Mouse (Mus musculus) mature B cell (primary cell): ENCODE data around the gene Fam214a.

Experiments
- in situ Hi-C: fragments of 300-500 bp; cut with MboI; formaldehyde crosslinking; loops from 2 replicates; pipeline ENCODE4 v1.14.3; 2019

The Fam214a gene

DNA sequence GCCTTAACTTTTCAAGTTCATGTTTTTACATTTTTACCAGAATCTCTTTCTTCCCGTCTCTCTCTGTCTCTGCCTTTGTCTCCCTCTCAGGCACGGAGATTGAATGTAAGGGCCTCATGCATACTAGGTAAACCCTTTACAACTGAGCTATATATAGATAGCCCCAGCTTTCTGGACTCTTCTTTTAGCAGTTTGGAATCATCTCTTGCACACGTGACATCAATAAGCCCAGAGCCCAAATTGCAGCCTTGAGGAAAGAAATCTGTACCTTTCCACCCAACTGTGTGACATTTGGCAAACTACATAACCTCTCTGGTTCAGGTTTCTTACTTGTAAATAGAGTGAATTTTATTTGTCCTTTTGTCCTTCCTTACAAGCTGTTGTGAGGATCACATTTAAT is 119.7 kb downstream of the Fam214a start:
- in situ Hi-C loops: no loop called here

- in situ Hi-C loops: no loop called here
Observed at GRCm38 (mm10) chr9:75077191-75077590, 124.5 kb downstream of the Fam214a start.
